Mouse (Mus musculus) liver, embryonic 16.5 days (tissue): ENCODE measurements at regions not wholly inside any gene's neighbourhood (a gene's known extent, or its start where the extent isn't known, plus 50 kb on each side); places are given as distances from the start of the nearest gene placed in this dataset.

ENCODE experiments used
- ATAC-seq: fragments of 200-750 bp; cut with Nextera tagmentation; 2 replicates; pipeline ENCODE4 v1.8.0; 2017; ENCODE audit warnings: low read depth, mild to moderate bottlenecking, moderate number of reproducible peaks, moderate library complexity
- H3K27ac ChIP-seq: fragments of 300-500 bp; sonication (generic); 2 replicates; pipeline ENCODE4 v1.5.1; 2014; ENCODE audit warnings: mild to moderate bottlenecking, low read length
- H3K27me3 ChIP-seq: fragments of 300-500 bp; sonication (generic); 2 replicates; pipeline ENCODE4 v1.6.1; 2014; ENCODE audit warnings: low read depth, low read length, mixed read lengths; ENCODE audit not compliant: control insufficient read depth, insufficient read depth
- H3K36me3 ChIP-seq: fragments of 300-500 bp; sonication (generic); 2 replicates; pipeline ENCODE4 v1.6.1; 2014; ENCODE audit warnings: mild to moderate bottlenecking; ENCODE audit not compliant: control insufficient read depth, insufficient read depth
- H3K4me1 ChIP-seq: fragments of 300-500 bp; sonication (generic); 2 replicates; pipeline ENCODE4 v1.6.1; 2014; ENCODE audit warnings: low read depth, low read length, mixed read lengths; ENCODE audit not compliant: control insufficient read depth
- H3K4me2 ChIP-seq: fragments of 300-500 bp; sonication (generic); 2 replicates; pipeline ENCODE4 v1.6.1; 2014; ENCODE audit warnings: low read depth, low read length, mixed read lengths
- H3K4me3 ChIP-seq: fragments of 300-500 bp; sonication (generic); 2 replicates; pipeline ENCODE4 v1.5.1; 2014; ENCODE audit warnings: low read depth, mild to moderate bottlenecking, low read length
- H3K9ac ChIP-seq: fragments of 300-500 bp; sonication (generic); 2 replicates; pipeline ENCODE4 v1.6.1; 2014; ENCODE audit warnings: low read depth, low read length
- H3K9me3 ChIP-seq: fragments of 300-500 bp; sonication (generic); replicated peaks from 2 replicates; pipeline ENCODE4 v1.6.1; 2016; ENCODE audit warnings: low read length; ENCODE audit not compliant: control insufficient read depth
- WGBS: fragments of 180-500 bp; shearing (Covaris S2); extraction: QIAGEN DNeasy Blood & Tissue Kit; methylation state at CpG from one replicate; pipeline ENCODE4 v1.1.7; 2014; ENCODE audit not compliant: insufficient replicate concordance; 5-methylcytosine and 5-hydroxymethylcytosine counted together

DNA sequence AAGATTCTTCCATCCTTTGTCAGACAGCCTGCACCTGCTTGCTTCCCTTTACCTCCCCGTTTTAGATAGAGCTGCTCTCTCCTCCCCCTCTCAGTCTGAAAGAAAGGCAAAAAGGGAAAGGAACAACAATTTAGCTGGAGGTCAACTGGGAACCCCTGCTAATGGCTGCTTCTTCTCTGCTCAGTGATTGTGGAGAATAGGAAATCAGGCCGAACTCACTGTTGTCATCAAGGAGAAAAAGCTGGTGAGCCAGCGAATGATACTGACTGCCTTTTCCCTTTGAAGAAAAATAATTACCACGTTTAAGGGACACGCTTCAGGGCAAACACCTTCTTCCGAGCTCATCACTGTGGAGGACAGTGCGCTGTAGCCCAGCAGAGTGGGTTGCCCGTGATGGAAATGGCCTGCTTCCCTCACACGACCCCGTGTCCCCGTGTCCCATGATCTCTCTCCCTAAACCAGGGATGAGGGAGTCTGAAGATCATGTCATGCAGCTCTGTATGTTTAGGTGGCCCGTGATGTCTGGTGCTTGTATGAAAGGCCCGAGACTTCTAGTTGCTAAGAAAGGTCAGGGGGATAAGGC, 183.8 kb upstream of the Sash1 start:
- ATAC-seq, result no peak
- no peaks in the 10 kb centered on the region for H3K27me3 ChIP-seq
- H3K4me3 ChIP-seq, result no peak overlapping the region
- WGBS, result 67% methylated on average over 13 of the region's 13 CpGs
- no peak overlapping the region for H3K4me2 ChIP-seq
- no peaks in the 10 kb centered on the region for H3K36me3 ChIP-seq
- no peaks in the 10 kb centered on the region for H3K4me1 ChIP-seq
- no peak overlapping the region for H3K27ac ChIP-seq
- H3K9me3 ChIP-seq, result no peaks in the 10 kb centered on the region
- H3K9ac ChIP-seq, result no peak overlapping the region

DNA sequence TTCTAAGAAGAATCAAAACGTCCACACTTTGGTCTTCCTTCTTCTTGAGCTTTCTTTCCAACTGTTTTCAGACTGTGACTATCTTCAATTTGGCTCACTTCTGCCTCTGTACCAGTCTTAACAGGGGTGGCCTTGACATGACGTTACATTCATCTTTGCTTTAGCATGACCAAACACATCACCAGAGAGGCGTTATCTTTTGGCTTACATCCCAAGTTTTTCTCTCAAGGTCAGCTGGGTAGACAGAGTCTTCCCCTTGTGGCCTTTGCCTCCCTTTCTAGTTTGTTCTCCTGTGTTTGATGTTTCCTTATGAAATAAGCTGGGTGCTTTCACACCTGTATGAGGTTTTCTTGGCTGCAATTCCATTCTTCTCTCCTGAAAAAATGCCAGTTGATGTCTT, 180.7 kb upstream of the Sash1 start:
- Histone ChIP-seq H3K9me3 (no peaks in the 10 kb centered on the region), H3K4me1 (no peaks in the 10 kb centered on the region), H3K4me2 (no peak overlapping the region), H3K27ac (no peak overlapping the region), H3K36me3 (no peaks in the 10 kb centered on the region), H3K4me3 (no peak overlapping the region), H3K27me3 (no peaks in the 10 kb centered on the region), H3K9ac (no peak overlapping the region)
- WGBS, result 46% methylated on average over 3 of the region's 3 CpGs
- ATAC-seq, result no peak

DNA sequence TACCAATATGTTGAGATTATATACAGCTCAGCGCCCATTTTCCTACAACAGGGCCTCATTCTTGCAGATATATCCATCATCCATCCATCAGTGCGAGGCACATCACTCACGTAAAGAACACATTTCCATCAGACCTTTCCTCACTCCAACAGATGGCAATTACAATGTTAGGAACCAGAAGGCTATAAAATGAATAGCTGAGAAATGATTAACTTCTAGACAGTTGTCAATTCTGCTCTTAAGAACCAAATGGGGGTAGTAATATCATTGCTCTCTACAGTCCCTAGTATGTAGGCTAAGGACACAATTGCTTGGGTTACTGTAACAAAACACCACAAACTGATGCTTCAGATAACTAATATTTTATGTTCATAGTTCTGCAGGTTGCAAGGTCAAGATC, 176.1 kb upstream of the Sash1 start:
- Histone ChIP-seq H3K27ac (no peak overlapping the region), H3K4me3 (no peak overlapping the region), H3K36me3 (no peaks in the 10 kb centered on the region), H3K9ac (no peak overlapping the region), H3K4me1 (no peaks in the 10 kb centered on the region), H3K4me2 (no peak overlapping the region), H3K27me3 (no peaks in the 10 kb centered on the region), H3K9me3 (no peaks in the 10 kb centered on the region)
- ATAC-seq, result no peak
- 62% methylated on average over 3 of the region's 3 CpGs for WGBS

DNA sequence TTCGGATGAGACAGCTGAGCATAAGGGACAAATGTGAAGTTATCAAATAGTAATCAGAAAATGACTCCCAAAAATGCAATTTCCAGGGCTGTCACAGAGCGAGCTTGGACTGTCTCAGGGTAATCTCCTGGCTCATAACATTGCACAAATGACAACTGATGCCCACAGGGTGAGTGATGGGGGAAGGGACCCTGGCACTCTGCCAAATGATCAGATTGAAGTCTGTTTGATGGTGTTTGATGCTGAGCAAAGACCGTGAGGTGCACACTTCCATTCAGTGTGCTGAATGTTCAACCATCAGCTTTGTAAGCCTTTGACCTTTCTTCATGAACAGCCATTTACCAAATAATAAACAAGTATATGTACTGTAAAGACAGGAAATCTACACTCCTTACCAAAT, 169.4 kb upstream of the Sash1 start:
- Histone ChIP-seq H3K4me1 (no peaks in the 10 kb centered on the region), H3K27me3 (no peaks in the 10 kb centered on the region), H3K9ac (no peak overlapping the region), H3K4me3 (no peak overlapping the region), H3K9me3 (no peaks in the 10 kb centered on the region), H3K4me2 (no peak overlapping the region), H3K27ac (no peak overlapping the region), H3K36me3 (no peaks in the 10 kb centered on the region)
- no peak for ATAC-seq
- whole genome bisulfite sequencing, result 46% methylated on average over 3 of the region's 3 CpGs

DNA sequence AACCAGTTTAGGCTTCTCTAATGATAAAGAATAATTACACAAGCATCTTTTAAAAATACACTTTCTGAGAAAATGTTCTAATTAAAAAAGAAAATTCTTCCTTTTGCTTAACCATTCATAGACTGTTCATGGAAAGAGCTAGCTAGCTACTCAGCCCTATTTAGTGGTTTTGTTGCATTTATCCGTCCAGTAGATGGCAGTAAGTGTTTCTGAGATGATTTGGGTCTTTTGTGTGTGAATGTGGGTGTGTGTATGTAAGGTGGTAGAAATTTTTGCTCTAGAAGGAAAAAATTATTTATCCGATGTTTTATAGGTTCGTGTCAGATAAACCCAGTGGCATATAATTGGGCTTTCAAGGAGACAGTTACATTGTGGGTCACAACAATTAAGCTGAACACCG, 167.5 kb upstream of the Sash1 start:
- no peak overlapping the region for H3K27ac ChIP-seq
- 40% methylated on average over 4 of the region's 4 CpGs for WGBS
- no peaks in the 10 kb centered on the region for H3K9me3 ChIP-seq
- H3K27me3 ChIP-seq, result no peaks in the 10 kb centered on the region
- H3K4me1 ChIP-seq, result no peaks in the 10 kb centered on the region
- no peak overlapping the region for H3K4me3 ChIP-seq
- H3K4me2 ChIP-seq, result no peak overlapping the region
- no peak for ATAC-seq
- H3K9ac ChIP-seq, result no peak overlapping the region
- H3K36me3 ChIP-seq, result no peaks in the 10 kb centered on the region

DNA sequence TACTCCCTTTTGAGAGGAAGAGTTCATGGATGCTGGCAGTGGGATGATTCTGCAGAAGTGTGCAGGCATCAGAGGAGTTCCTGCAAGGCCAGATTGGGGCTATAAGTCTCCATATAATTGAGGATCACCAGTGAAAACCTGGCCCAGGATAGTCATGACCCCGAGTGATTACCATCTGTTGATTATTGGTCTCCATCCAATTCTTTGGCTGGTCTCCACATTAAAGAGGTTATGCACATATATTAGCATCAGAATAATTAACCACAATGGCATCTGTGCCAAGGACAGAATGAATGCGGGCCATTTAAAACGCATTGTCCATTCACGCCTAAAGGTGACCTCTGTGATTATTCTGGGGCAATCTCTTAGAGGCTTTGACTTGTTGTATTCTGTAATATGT, 161.5 kb upstream of the Sash1 start:
- Histone ChIP-seq H3K27me3 (no peaks in the 10 kb centered on the region), H3K36me3 (no peaks in the 10 kb centered on the region), H3K4me1 (no peaks in the 10 kb centered on the region), H3K4me3 (no peak overlapping the region), H3K4me2 (no peak overlapping the region), H3K27ac (no peak overlapping the region), H3K9ac (no peak overlapping the region), H3K9me3 (no peaks in the 10 kb centered on the region)
- 57% methylated on average over 4 of the region's 4 CpGs for WGBS
- ATAC-seq, result no peak

DNA sequence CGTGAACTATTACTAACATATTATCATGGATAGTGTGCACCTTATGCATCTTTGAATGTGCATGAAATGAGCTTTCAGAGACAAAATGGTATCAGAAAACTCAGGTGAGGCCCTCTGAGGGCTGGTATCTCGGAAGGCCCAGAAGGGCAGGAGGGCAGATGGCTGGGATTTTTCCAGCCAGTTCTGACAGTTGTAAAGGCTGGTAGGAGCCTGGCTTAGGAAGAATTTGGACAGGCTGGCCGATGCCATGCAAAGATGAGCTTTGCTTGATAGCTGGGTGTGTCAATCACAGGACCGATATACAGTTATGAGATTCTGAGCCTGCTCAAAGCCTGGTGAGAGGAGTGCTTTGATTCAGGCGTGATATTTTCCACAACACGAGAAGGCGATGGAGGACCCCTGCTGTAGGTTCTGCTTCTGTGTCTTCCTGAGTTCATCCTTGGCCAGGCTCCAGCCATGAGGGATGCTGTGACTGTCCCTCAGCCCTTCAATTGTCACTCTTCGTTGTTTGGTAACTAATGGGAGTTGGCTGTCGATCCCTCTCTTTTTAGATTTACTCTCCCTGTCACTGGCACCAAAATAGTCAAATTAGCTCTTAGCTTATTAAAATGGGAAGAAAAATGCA, 159.0 kb upstream of the Sash1 start:
- H3K4me3 ChIP-seq, result no peak overlapping the region
- no peaks in the 10 kb centered on the region for H3K27me3 ChIP-seq
- H3K9me3 ChIP-seq, result no peaks in the 10 kb centered on the region
- no peaks in the 10 kb centered on the region for H3K4me1 ChIP-seq
- no peak overlapping the region for H3K4me2 ChIP-seq
- no peaks in the 10 kb centered on the region for H3K36me3 ChIP-seq
- ATAC-seq, result no peak
- H3K9ac ChIP-seq, result no peak overlapping the region
- WGBS, result 67% methylated on average over 9 of the region's 9 CpGs
- no peak overlapping the region for H3K27ac ChIP-seq

DNA sequence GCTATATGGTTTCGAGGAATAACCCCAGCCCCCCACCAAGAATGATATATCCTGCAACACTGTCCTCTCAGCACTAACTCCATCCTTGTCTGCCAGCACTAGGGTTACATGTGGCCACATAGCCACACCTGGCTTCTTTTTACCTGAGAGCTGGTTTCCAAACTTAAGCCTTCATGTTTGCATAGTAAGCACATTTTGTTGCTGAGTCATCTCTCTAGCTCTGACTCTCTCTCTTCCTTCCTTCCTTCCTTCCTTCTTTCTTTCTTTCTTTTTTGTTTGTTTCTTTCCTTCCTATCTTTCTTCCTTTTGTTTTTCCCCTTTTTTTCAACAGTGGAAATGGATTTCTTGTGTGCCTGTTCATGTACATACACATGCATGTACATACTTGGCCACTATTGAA, 157.6 kb upstream of the Sash1 start:
- Histone ChIP-seq H3K4me1 (no peaks in the 10 kb centered on the region), H3K9ac (no peak overlapping the region), H3K27me3 (no peaks in the 10 kb centered on the region), H3K4me3 (no peak overlapping the region), H3K9me3 (no peaks in the 10 kb centered on the region), H3K27ac (no peak overlapping the region), H3K36me3 (no peaks in the 10 kb centered on the region), H3K4me2 (no peak overlapping the region)
- WGBS, result 59% methylated on average over 1 of the region's 1 CpGs
- ATAC-seq, result no peak

DNA sequence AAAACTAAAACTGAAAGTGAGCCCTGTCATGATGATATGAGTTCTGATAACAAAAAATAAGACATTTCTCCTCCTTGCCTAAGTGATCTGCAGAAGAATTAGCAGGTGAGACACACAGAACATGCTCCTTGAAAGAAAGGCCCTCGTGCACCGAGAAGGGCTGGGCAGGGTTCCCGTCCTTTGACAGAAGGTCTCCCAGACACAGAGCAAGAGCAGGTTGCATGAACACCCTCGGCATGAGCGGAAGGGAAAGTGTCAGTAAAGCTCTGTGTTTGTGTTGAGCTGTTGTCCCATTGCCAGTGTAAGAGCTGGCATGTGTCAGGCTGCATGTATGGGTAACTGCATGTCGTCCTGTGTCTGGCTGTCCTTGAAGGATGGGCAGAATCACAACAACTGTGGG, 144.6 kb upstream of the Sash1 start:
- Histone ChIP-seq H3K27ac (no peak overlapping the region), H3K4me1 (no peaks in the 10 kb centered on the region), H3K27me3 (no peaks in the 10 kb centered on the region), H3K36me3 (no peaks in the 10 kb centered on the region), H3K9me3 (no peaks in the 10 kb centered on the region), H3K4me2 (no peak overlapping the region), H3K4me3 (no peak overlapping the region), H3K9ac (no peak overlapping the region)
- ATAC-seq, result no peak
- 63% methylated on average over 6 of the region's 6 CpGs for WGBS
